Mouse (Mus musculus): ENCODE measurements around the gene Lcp1.
A peak's percentile ranks its signal among the peaks of the same experiment; 100 is the strongest.

Lcp1 gene

GRCm38 (mm10) chr14:75176425-75177045 is 45.6 kb downstream of the Lcp1 start:
- peak; percentile 20 for DNase-seq

GRCm38 (mm10) chr14:75177400-75177799 is 46.5 kb downstream of the Lcp1 start:
- DNase-seq: no peak

- DNase-seq: no peak
Observed at GRCm38 (mm10) chr14:75178384-75178793, 47.5 kb downstream of the Lcp1 start.

- DNase-seq: no peak
Observed at GRCm38 (mm10) chr14:75178801-75179211, 47.9 kb downstream of the Lcp1 start.

- DNase-seq: no peak
Observed at GRCm38 (mm10) chr14:75179255-75179963, 48.5 kb downstream of the Lcp1 start.

- no peak for DNase-seq
Observed at GRCm38 (mm10) chr14:75180551-75180978, 49.7 kb downstream of the Lcp1 start.

- no peak for DNase-seq
Observed at GRCm38 (mm10) chr14:75181062-75181935, 50.4 kb downstream of the Lcp1 start.

GRCm38 (mm10) chr14:75182378-75182777 is 51.5 kb downstream of the Lcp1 start:
- DNase-seq: no peak

- DNase-seq: no peak
Observed at GRCm38 (mm10) chr14:75182831-75183230, 51.9 kb downstream of the Lcp1 start.

- DNase-seq: no peak
Observed at GRCm38 (mm10) chr14:75184069-75184790, 53.3 kb downstream of the Lcp1 start.

GRCm38 (mm10) chr14:75185796-75186594 is 55.1 kb downstream of the Lcp1 start:
- no peak for DNase-seq

GRCm38 (mm10) chr14:75186858-75187415 is 56.0 kb downstream of the Lcp1 start:
- DNase-seq: no peak

GRCm38 (mm10) chr14:75188521-75188920 is 57.6 kb downstream of the Lcp1 start:
- DNase-seq: no peak

GRCm38 (mm10) chr14:75189031-75189430 is 58.1 kb downstream of the Lcp1 start:
- no peak for DNase-seq

- no peak for DNase-seq
Observed at GRCm38 (mm10) chr14:75190683-75191082, 59.8 kb downstream of the Lcp1 start.

GRCm38 (mm10) chr14:75192427-75192826 is 61.5 kb downstream of the Lcp1 start:
- no peak for DNase-seq

GRCm38 (mm10) chr14:75192858-75193257 is 62.0 kb downstream of the Lcp1 start:
- no peak for DNase-seq

- no peak for DNase-seq
Observed at GRCm38 (mm10) chr14:75195530-75195929, 64.6 kb downstream of the Lcp1 start.

- peak; percentile 73 for DNase-seq
Observed at GRCm38 (mm10) chr14:75197027-75197426, 66.1 kb downstream of the Lcp1 start.

- no peak for DNase-seq
Observed at GRCm38 (mm10) chr14:75197660-75198059, 66.8 kb downstream of the Lcp1 start.

- no peak for DNase-seq
Observed at GRCm38 (mm10) chr14:75205363-75206051, 74.6 kb downstream of the Lcp1 start.

Measured in kidney, postnatal 10 days (tissue).